In the genomic region with DNA sequence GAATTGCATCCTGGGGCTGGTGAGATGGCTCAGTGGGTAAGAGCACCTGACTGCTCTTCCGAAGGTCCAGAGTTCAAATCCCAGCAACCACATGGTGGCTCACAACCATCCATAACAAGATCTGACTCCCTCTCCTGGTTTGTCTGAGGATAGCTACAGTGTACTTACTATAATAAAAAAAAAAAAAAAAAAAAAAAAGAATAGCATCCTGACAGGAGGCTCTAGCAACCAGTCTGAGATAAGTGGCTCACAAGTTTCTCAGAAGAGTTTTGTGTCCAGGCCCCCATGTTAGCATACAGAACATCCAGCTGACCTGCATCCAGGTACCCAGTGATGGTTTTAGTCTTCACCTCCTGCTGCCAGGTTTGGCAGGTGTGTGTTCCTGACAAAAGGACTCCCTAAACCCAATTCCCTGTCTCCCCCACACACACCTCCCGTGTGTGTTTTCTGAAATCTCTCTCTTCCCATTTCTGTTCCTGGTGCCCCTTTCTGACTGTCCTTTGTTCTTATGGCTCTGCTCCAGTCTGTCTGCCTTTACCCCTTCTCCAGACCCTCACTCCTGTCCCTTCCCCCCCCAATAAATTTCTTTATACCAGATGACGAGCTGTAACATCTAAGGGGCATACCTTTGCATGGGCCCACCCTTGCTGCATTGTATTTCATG, we compare ENCODE assay signal across 8 mouse cellular contexts. TPM values are rescaled to one million over a fixed set of nuclear protein-coding genes. Genes with fewer than 3 reads are reported as not detected.
DNase-seq lines count a peak whose midpoint lies in the region; ATAC-seq and TF ChIP-seq lines count a peak whose summit lies in the region.

No protein-coding gene starts in this region.

- peak; percentile 45 for DNase-seq in cerebellum, adult 8-10 months
- no peak for DNase-seq in cerebellum, postnatal 36 days
- DNase-seq in thymus, adult 2 months, result no peak
- DNase-seq in thymus, adult 18-20 months, result no peak
- no peak for DNase-seq in limb, embryonic 11.5 days (ENCODE audit: low spot score)
- no peak for DNase-seq in frontal cortex, adult 2 months (ENCODE audit: extremely low spot score in 1 of 2, low spot score in 1 of 2)
- no peak for DNase-seq in frontal cortex, postnatal 25 days (ENCODE audit: low spot score in 2 of 2)

- peaks cover 11% of the 10 kb centered on the region for H3K4me1 ChIP-seq in thymus, adult 2 months (replicated peaks; ENCODE audit: control insufficient read depth, insufficient read depth, low read length)
- peaks cover 5% of the 10 kb centered on the region; the same call in 1 of the 2 replicates for H3K4me1 ChIP-seq in limb, embryonic 11.5 days (ENCODE audit: control insufficient read depth, insufficient read depth, low read length)
- H3K4me1 ChIP-seq in stomach, embryonic 14.5 days (ENCODE audit: control insufficient read depth, insufficient read depth, low read length), result peaks cover 9% of the 10 kb centered on the region

- no peaks in the 10 kb centered on the region for H3K36me3 ChIP-seq in thymus, adult 2 months (ENCODE audit: control insufficient read depth, insufficient read depth, low read length)
- no peaks in the 10 kb centered on the region for H3K36me3 ChIP-seq in limb, embryonic 11.5 days (ENCODE audit: control insufficient read depth, insufficient read depth, low read length)
- H3K36me3 ChIP-seq in stomach, embryonic 14.5 days (ENCODE audit: control insufficient read depth, insufficient read depth, low read length), result no peaks in the 10 kb centered on the region

- peak overlapping the region; percentile 86 for H3K27ac ChIP-seq in thymus, adult 2 months (ENCODE audit: control insufficient read depth, insufficient read depth, low read length)
- peak overlapping the region; percentile 100 for H3K27ac ChIP-seq in limb, embryonic 11.5 days (replicated peaks; ENCODE audit: low read depth, low read length)
- H3K27ac ChIP-seq in stomach, embryonic 14.5 days (ENCODE audit: low read length), result peak overlapping the region; percentile 100

- ATAC-seq in limb, embryonic 11.5 days (ENCODE audit: insufficient number of reproducible peaks, low FRiP score, low TSS enrichment, low read depth), result no peak
- no peak for ATAC-seq in stomach, embryonic 14.5 days (ENCODE audit: insufficient number of reproducible peaks, insufficient read depth, low FRiP score, low read depth)

- H3K4me3 ChIP-seq in thymus, adult 2 months (ENCODE audit: control insufficient read depth, insufficient read depth, low read length), result peak overlapping the region; percentile 57; the same call in 1 of the 2 replicates
- H3K4me3 ChIP-seq in limb, embryonic 11.5 days (ENCODE audit: low read depth, low read length), result peak overlapping the region; percentile 89
- H3K4me3 ChIP-seq in stomach, embryonic 14.5 days (ENCODE audit: low read depth, low read length), result peak overlapping the region; percentile 75; the same call in 1 of the 2 replicates

- 57% methylated on average over 3 of the region's 3 CpGs for WGBS in thymus, adult 2 months
- WGBS in limb, embryonic 11.5 days, result 49% methylated on average over 3 of the region's 3 CpGs
- WGBS in stomach, embryonic 14.5 days, result 39% methylated on average over 3 of the region's 3 CpGs

- no peaks in the 10 kb centered on the region for H3K9me3 ChIP-seq in limb, embryonic 11.5 days (ENCODE audit: control insufficient read depth, low read length)
- H3K9me3 ChIP-seq in stomach, embryonic 14.5 days (ENCODE audit: control insufficient read depth, low read depth, low read length), result no peaks in the 10 kb centered on the region

- no peak for TF ChIP-seq POLR2A in thymus, adult 2 months (IDR thresholded peaks at IDR 0.05; ENCODE audit: control insufficient read depth, extremely low read depth, insufficient read depth, low read length, poor library complexity)

- H3K9ac ChIP-seq in limb, embryonic 11.5 days (ENCODE audit: low read length), result peak overlapping the region; percentile 100
- H3K9ac ChIP-seq in stomach, embryonic 14.5 days (replicated peaks; ENCODE audit: low read depth, low read length), result peak overlapping the region; percentile 61

- H3K4me2 ChIP-seq in limb, embryonic 11.5 days (ENCODE audit: low read depth, severe bottlenecking), result peak overlapping the region; percentile 87
- H3K4me2 ChIP-seq in stomach, embryonic 14.5 days (replicated peaks; ENCODE audit: low read depth, low read length), result peak overlapping the region; percentile 83

- no peak for TF ChIP-seq CTCF in thymus, adult 2 months (IDR thresholded peaks at IDR 0.05; ENCODE audit: borderline replicate concordance, control insufficient read depth, extremely low read depth, insufficient read depth, low read length, poor library complexity)

- no peaks in the 10 kb centered on the region for H3K27me3 ChIP-seq in thymus, adult 2 months (ENCODE audit: control insufficient read depth, insufficient read depth, low read length)
- H3K27me3 ChIP-seq in limb, embryonic 11.5 days (ENCODE audit: control insufficient read depth, insufficient read depth, low read length), result no peaks in the 10 kb centered on the region
- H3K27me3 ChIP-seq in stomach, embryonic 14.5 days (ENCODE audit: control insufficient read depth, insufficient read depth, low read length), result no peaks in the 10 kb centered on the region

RNA-seq across cellular contexts. Expression of a gene that starts 2.2 kb away (rescaled TPM):
- 81.3 and 100 TPM in 2 replicates for polyA plus RNA-seq in thymus, adult 2 months (2012; rRNA removed)
- polyA plus RNA-seq in limb, embryonic 11.5 days (2014; fragmentation: Nextera tagmentation; extraction: Ambion mirVana), result 18.6 and 20.0 TPM in 2 replicates
- polyA plus RNA-seq in stomach, embryonic 14.5 days (2014; fragmentation: Nextera tagmentation; extraction: Ambion mirVana), result 16.3 and 20.6 TPM in 2 replicates
- 38.9 and 40.0 TPM in 2 replicates for polyA plus RNA-seq in frontal cortex, adult 2 months (2012; rRNA removed)

RNA-seq across cellular contexts. Expression of a gene that starts 10.9 kb away (rescaled TPM):
- 61.0 and 66.8 TPM in 2 replicates for polyA plus RNA-seq in thymus, adult 2 months (2012; rRNA removed)
- polyA plus RNA-seq in limb, embryonic 11.5 days (2014; fragmentation: Nextera tagmentation; extraction: Ambion mirVana), result 434 and 441 TPM in 2 replicates
- 266 and 292 TPM in 2 replicates for polyA plus RNA-seq in stomach, embryonic 14.5 days (2014; fragmentation: Nextera tagmentation; extraction: Ambion mirVana)
- 99.8 and 114 TPM in 2 replicates for polyA plus RNA-seq in frontal cortex, adult 2 months (2012; rRNA removed)

RNA-seq across cellular contexts. Expression of a gene that starts 54.1 kb away (rescaled TPM):
- 225 and 228 TPM in 2 replicates for polyA plus RNA-seq in thymus, adult 2 months (2012; rRNA removed)
- 62.0 and 71.4 TPM in 2 replicates for polyA plus RNA-seq in limb, embryonic 11.5 days (2014; fragmentation: Nextera tagmentation; extraction: Ambion mirVana)
- 53.9 and 55.7 TPM in 2 replicates for polyA plus RNA-seq in stomach, embryonic 14.5 days (2014; fragmentation: Nextera tagmentation; extraction: Ambion mirVana)
- polyA plus RNA-seq in frontal cortex, adult 2 months (2012; rRNA removed), result 84.3 and 91.7 TPM in 2 replicates
